Mouse (Mus musculus): ENCODE data around the gene Mipol1. TPM values are rescaled to one million over a fixed set of nuclear protein-coding genes. Genes with fewer than 3 reads are reported as not detected.
A peak's percentile ranks its signal among the peaks of the same experiment; 100 is the strongest.

Gene Mipol1
- polyA plus RNA-seq, 1 experiment from 2014 or later, result 5.0 TPM

DNA sequence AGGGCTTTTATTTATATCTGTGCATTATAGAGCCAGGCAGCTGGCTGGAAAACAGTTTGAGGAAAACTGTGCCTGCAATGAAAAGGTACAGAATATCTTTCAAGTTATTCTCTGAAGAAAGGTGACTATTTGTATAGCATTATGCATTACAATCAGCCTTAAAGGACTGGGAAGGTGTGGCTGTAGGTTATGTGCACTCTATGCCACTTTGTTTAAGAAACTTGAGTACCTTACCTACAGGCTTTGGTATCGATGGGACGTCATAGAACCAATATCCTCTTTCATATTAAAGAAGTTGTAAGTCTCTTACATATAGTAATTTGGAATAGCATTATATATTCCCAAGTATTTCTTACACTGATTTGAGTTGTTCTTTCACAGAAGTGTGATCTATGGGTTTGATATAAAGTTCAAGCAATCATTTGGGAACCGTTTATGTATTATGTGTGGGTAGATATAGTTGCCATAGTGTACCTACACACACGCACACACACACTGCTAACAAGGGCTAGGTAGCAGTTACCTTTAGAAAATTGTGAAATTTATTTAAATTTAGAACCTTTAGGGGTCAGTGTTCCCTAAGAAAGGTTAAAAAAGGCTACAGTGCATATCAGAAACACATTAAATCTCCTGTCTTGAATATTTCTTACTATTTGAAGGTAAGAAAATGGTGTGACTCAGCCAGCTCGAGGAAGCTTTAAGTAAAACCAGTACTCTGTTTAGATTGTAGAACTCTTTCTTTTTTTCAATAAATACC lies 55.3 kb downstream of the Mipol1 start:
- no peak overlapping the region for H3K9ac ChIP-seq (replicated peaks; ENCODE audit: low read length)
- ATAC-seq (ENCODE audit: low FRiP score, low TSS enrichment), result no peak
- DNase-seq, result peak; percentile 9
- no peaks in the 10 kb centered on the region for H3K4me1 ChIP-seq (ENCODE audit: control insufficient read depth, insufficient read depth, low read length)
- no peaks in the 10 kb centered on the region for H3K27me3 ChIP-seq (ENCODE audit: control insufficient read depth, insufficient read depth, low read length)
- no peaks in the 10 kb centered on the region for H3K36me3 ChIP-seq (ENCODE audit: control insufficient read depth, insufficient read depth, low read length)
- 86% methylated on average over 5 of the region's 5 CpGs for WGBS
- H3K27ac ChIP-seq (replicated peaks; ENCODE audit: low read depth, low read length), result no peak overlapping the region
- no peaks in the 10 kb centered on the region for H3K9me3 ChIP-seq (ENCODE audit: control insufficient read depth, low read length)
- no peak overlapping the region for H3K4me3 ChIP-seq (replicated peaks; ENCODE audit: low read depth, low read length)
- no peak overlapping the region for H3K4me2 ChIP-seq (ENCODE audit: low read length)

DNA sequence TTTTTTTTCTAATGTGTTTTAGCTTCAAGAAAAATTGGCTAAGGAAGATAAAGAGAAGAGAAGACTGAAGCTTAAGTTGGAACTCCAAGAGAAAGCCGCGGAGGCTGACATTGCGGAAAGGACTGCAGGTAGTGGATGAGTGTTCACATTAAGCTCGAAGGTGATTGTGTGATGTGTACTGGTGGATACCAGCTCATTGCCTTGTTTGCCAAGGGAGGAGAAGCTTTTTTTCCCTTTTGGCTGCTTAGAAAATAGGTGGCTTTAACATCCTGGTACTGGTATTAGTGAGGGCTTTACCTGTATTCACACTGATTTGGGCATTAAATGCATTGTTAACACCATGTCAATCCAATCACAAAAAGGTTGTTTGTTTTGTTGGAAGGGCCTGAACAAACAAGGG lies 77.1 kb downstream of the Mipol1 start:
- no peak for DNase-seq
- no peak overlapping the region for H3K4me3 ChIP-seq (replicated peaks; ENCODE audit: low read depth, low read length)
- H3K9me3 ChIP-seq (ENCODE audit: control insufficient read depth, low read length), result no peaks in the 10 kb centered on the region
- no peak overlapping the region for H3K27ac ChIP-seq (replicated peaks; ENCODE audit: low read depth, low read length)
- H3K36me3 ChIP-seq (ENCODE audit: control insufficient read depth, insufficient read depth, low read length), result no peaks in the 10 kb centered on the region
- 97% methylated on average over 4 of the region's 4 CpGs for WGBS
- no peak for ATAC-seq (ENCODE audit: low FRiP score, low TSS enrichment)
- no peaks in the 10 kb centered on the region for H3K27me3 ChIP-seq (ENCODE audit: control insufficient read depth, insufficient read depth, low read length)
- no peak overlapping the region for H3K4me2 ChIP-seq (ENCODE audit: low read length)
- no peaks in the 10 kb centered on the region for H3K4me1 ChIP-seq (ENCODE audit: control insufficient read depth, insufficient read depth, low read length)
- H3K9ac ChIP-seq (replicated peaks; ENCODE audit: low read length), result no peak overlapping the region

DNA sequence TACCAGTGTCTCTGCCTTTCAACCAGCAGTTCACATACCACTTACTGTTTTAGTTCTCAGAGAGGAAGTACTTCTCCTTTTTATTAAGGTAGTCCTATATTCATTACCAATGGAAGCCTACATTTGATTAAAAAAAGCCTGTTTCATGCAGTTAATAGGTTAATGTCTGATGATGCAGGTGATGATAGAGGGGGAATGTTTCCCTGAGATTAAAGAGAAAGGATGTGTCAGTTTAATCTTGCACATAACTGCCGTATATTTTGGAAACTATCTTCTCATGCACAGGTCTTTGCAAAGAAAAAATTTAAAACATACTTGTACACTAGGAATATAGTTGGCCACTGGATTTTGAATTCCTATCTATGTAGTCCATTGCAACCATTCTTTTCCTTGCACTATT lies 77.5 kb downstream of the Mipol1 start:
- Histone ChIP-seq H3K4me1 (ENCODE audit: control insufficient read depth, insufficient read depth, low read length) (no peaks in the 10 kb centered on the region), H3K27me3 (ENCODE audit: control insufficient read depth, insufficient read depth, low read length) (no peaks in the 10 kb centered on the region), H3K9me3 (ENCODE audit: control insufficient read depth, low read length) (no peaks in the 10 kb centered on the region), H3K27ac (replicated peaks; ENCODE audit: low read depth, low read length) (no peak overlapping the region), H3K4me2 (ENCODE audit: low read length) (no peak overlapping the region), H3K9ac (replicated peaks; ENCODE audit: low read length) (no peak overlapping the region), H3K36me3 (ENCODE audit: control insufficient read depth, insufficient read depth, low read length) (no peaks in the 10 kb centered on the region), H3K4me3 (replicated peaks; ENCODE audit: low read depth, low read length) (no peak overlapping the region)
- DNase-seq (no peak), ATAC-seq (ENCODE audit: low FRiP score, low TSS enrichment) (no peak)
- 95% methylated on average over 1 of the region's 1 CpGs for WGBS

DNA sequence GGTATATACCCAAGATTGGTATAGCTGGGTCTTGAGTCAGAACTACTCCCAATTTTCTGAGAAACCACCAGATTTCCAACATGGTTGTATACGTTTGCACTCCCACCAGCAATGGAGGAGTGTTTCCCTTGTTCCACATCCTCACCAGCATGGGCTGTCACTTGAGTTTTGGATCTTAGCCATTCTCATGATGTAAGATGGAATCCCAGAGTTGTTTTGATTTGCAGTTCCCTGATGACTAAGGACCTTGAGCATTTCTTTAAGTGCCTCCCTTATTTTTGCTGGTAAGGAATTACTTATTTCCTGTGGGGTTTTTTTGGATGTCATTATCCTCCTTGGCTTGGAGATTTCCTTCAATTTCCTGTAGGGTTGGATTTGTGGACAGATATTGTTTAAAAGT lies 108.8 kb downstream of the Mipol1 start:
- no peaks in the 10 kb centered on the region for H3K36me3 ChIP-seq (ENCODE audit: control insufficient read depth, insufficient read depth, low read length)
- H3K9ac ChIP-seq (replicated peaks; ENCODE audit: low read length), result no peak overlapping the region
- WGBS, result 81% methylated on average over 1 of the region's 1 CpGs
- ATAC-seq (ENCODE audit: low FRiP score, low TSS enrichment) (no peak), DNase-seq (no peak)
- no peaks in the 10 kb centered on the region for H3K27me3 ChIP-seq (ENCODE audit: control insufficient read depth, insufficient read depth, low read length)
- H3K4me1 ChIP-seq (ENCODE audit: control insufficient read depth, insufficient read depth, low read length), result no peaks in the 10 kb centered on the region
- no peak overlapping the region for H3K4me2 ChIP-seq (ENCODE audit: low read length)
- H3K9me3 ChIP-seq (ENCODE audit: control insufficient read depth, low read length), result no peaks in the 10 kb centered on the region
- H3K27ac ChIP-seq (replicated peaks; ENCODE audit: low read depth, low read length), result no peak overlapping the region
- no peak overlapping the region for H3K4me3 ChIP-seq (replicated peaks; ENCODE audit: low read depth, low read length)

DNA sequence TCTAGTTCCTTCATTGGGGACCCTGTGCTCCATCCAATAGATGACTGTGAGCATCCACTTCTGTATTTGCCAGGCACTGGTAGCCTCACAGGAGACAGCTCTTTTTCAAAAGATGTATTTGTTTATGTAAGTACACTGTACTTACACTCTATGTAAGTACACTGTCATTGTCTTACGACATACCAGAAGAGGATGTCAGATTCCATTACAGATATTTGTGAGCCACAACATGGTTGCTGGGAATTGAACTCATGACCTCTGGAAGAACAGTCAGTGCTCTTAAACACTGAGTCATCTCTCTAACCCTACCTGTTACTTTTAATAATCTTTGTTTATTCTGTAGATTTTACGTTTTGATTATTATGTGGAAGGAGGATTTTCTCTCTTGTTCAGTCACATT lies 109.9 kb downstream of the Mipol1 start:
- Histone ChIP-seq H3K9me3 (ENCODE audit: control insufficient read depth, low read length) (no peaks in the 10 kb centered on the region), H3K4me1 (ENCODE audit: control insufficient read depth, insufficient read depth, low read length) (no peaks in the 10 kb centered on the region), H3K4me3 (replicated peaks; ENCODE audit: low read depth, low read length) (no peak overlapping the region), H3K4me2 (ENCODE audit: low read length) (no peak overlapping the region), H3K36me3 (ENCODE audit: control insufficient read depth, insufficient read depth, low read length) (no peaks in the 10 kb centered on the region), H3K27me3 (ENCODE audit: control insufficient read depth, insufficient read depth, low read length) (no peaks in the 10 kb centered on the region), H3K27ac (replicated peaks; ENCODE audit: low read depth, low read length) (no peak overlapping the region), H3K9ac (replicated peaks; ENCODE audit: low read length) (no peak overlapping the region)
- 93% methylated on average over 2 of the region's 2 CpGs for WGBS
- DNase-seq, result no peak
- no peak for ATAC-seq (ENCODE audit: low FRiP score, low TSS enrichment)

DNA sequence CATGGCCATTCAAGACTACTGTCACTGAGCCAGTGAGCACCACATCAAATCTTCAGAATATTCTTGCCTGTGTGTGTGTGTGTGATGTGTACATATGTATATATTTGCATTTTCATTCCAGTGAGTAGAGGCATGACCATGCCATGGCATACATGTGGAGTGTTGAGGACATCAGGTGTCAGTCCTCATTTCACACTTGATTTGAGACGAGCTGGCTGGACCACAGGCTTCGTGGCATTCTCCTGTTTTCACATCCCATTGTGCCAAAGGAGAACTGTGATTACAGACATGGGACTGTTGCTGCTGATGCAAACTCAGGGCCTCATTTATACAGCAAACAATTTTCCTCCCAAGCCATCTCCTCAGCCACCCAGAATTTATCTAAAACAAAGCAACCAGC lies 132.5 kb downstream of the Mipol1 start:
- Histone ChIP-seq H3K4me3 (replicated peaks; ENCODE audit: low read depth, low read length) (no peak overlapping the region), H3K9ac (replicated peaks; ENCODE audit: low read length) (no peak overlapping the region), H3K36me3 (ENCODE audit: control insufficient read depth, insufficient read depth, low read length) (no peaks in the 10 kb centered on the region), H3K27ac (replicated peaks; ENCODE audit: low read depth, low read length) (no peak overlapping the region), H3K9me3 (ENCODE audit: control insufficient read depth, low read length) (no peaks in the 10 kb centered on the region), H3K4me2 (ENCODE audit: low read length) (no peak overlapping the region), H3K4me1 (ENCODE audit: control insufficient read depth, insufficient read depth, low read length) (no peaks in the 10 kb centered on the region), H3K27me3 (ENCODE audit: control insufficient read depth, insufficient read depth, low read length) (no peaks in the 10 kb centered on the region)
- DNase-seq, result no peak
- ATAC-seq (ENCODE audit: low FRiP score, low TSS enrichment), result no peak
- WGBS, result 45% methylated on average over 2 of the region's 2 CpGs

DNA sequence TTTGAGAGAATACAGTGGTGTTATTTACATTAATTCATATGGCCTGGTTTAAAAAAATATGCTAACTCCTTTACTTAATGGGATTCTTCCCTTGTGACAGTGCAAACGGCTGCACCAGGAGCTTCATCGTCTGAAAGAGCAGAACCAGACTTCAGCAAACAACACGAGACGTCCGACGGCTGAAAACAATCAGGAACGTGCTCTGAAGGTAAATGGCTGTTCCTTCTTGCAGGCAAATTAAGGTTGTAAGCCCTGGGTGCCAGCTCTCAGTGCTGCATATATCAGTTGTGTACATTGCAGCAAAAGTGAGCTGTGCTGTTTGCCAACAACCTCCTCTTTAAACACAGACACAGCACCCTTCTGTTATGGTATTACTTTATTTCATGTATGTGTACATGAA lies 133.8 kb downstream of the Mipol1 start:
- Histone ChIP-seq H3K9ac (replicated peaks; ENCODE audit: low read length) (no peak overlapping the region), H3K4me3 (replicated peaks; ENCODE audit: low read depth, low read length) (no peak overlapping the region), H3K36me3 (ENCODE audit: control insufficient read depth, insufficient read depth, low read length) (no peaks in the 10 kb centered on the region), H3K27me3 (ENCODE audit: control insufficient read depth, insufficient read depth, low read length) (no peaks in the 10 kb centered on the region), H3K9me3 (ENCODE audit: control insufficient read depth, low read length) (no peaks in the 10 kb centered on the region), H3K27ac (replicated peaks; ENCODE audit: low read depth, low read length) (no peak overlapping the region), H3K4me1 (ENCODE audit: control insufficient read depth, insufficient read depth, low read length) (no peaks in the 10 kb centered on the region), H3K4me2 (ENCODE audit: low read length) (no peak overlapping the region)
- WGBS, result 66% methylated on average over 7 of the region's 7 CpGs
- DNase-seq, result peak; percentile 34
- no peak for ATAC-seq (ENCODE audit: low FRiP score, low TSS enrichment)

DNA sequence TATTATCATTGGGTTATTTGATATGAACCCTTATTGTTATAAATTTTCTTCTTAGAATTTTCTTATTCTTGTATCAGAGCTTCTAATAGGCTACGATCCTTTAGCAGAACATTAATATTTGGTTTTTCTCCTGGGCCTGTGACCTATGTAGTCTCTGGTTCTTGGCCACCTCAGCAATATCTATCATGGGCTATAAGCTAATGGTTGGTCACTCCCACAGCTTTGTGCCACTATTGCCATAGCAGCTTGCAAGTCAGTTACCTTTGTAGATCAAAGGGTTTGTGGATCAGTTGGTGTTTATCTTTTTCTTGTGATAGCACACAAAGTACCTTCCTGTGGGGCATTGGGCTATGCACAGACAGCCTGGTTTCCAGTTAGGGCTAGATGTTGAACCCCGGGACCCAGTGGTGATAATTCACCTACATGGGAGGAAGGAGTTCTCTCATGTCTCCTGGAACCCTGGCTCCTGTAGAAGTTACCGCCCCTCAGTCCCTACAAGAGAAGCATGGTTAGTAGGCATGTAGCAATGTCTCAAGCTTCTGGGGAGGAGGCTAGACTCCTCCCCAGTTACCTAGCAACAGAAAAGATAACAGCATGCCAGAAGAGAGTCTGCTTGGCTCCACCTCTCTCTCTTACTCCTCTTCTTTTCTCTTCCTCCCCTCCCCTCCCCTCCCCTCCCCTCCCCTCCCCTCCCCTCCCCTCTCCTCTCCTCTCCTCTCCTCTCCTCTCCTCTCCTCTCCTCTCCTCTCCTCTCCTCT lies 141.7 kb downstream of the Mipol1 start:
- H3K27me3 ChIP-seq (ENCODE audit: control insufficient read depth, insufficient read depth, low read length), result no peaks in the 10 kb centered on the region
- 82% methylated on average over 3 of the region's 3 CpGs for WGBS
- no peaks in the 10 kb centered on the region for H3K9me3 ChIP-seq (ENCODE audit: control insufficient read depth, low read length)
- no peaks in the 10 kb centered on the region for H3K4me1 ChIP-seq (ENCODE audit: control insufficient read depth, insufficient read depth, low read length)
- H3K36me3 ChIP-seq (ENCODE audit: control insufficient read depth, insufficient read depth, low read length), result no peaks in the 10 kb centered on the region
- H3K4me2 ChIP-seq (ENCODE audit: low read length), result no peak overlapping the region
- DNase-seq (no peak), ATAC-seq (ENCODE audit: low FRiP score, low TSS enrichment) (no peak)
- no peak overlapping the region for H3K4me3 ChIP-seq (replicated peaks; ENCODE audit: low read depth, low read length)
- no peak overlapping the region for H3K9ac ChIP-seq (replicated peaks; ENCODE audit: low read length)
- H3K27ac ChIP-seq (replicated peaks; ENCODE audit: low read depth, low read length), result no peak overlapping the region

DNA sequence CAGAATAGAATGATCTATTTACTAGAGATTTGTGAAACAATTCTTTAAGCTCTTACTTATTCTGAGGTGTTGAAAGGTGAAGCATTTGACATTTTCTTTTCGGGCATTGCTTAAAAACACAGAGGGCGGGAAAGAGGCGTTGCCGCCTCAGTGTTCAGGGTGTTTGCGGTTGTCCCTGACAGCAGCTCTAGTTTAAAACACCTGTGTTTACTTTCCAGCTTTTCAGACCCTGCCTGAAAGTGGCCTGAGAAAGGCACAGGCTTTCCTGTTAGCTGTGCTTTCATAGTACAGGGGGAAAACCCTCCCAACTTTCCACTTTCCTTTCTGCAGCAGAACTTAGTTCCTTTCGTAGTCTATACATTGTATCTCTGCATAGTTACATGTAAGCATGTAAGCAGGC lies 152.6 kb downstream of the Mipol1 start:
- WGBS, result 38% methylated on average over 6 of the region's 6 CpGs
- H3K36me3 ChIP-seq (ENCODE audit: control insufficient read depth, insufficient read depth, low read length), result no peaks in the 10 kb centered on the region
- no peaks in the 10 kb centered on the region for H3K27me3 ChIP-seq (ENCODE audit: control insufficient read depth, insufficient read depth, low read length)
- DNase-seq (no peak), ATAC-seq (ENCODE audit: low FRiP score, low TSS enrichment) (no peak)
- H3K9ac ChIP-seq (replicated peaks; ENCODE audit: low read length), result no peak overlapping the region
- H3K4me1 ChIP-seq (ENCODE audit: control insufficient read depth, insufficient read depth, low read length), result no peaks in the 10 kb centered on the region
- no peak overlapping the region for H3K27ac ChIP-seq (replicated peaks; ENCODE audit: low read depth, low read length)
- H3K4me2 ChIP-seq (ENCODE audit: low read length), result no peak overlapping the region
- no peak overlapping the region for H3K4me3 ChIP-seq (replicated peaks; ENCODE audit: low read depth, low read length)
- no peaks in the 10 kb centered on the region for H3K9me3 ChIP-seq (ENCODE audit: control insufficient read depth, low read length)
